Mouse (Mus musculus) 3T3-L1 (cell line): ENCODE measurements at regions not wholly inside any gene's neighbourhood (a gene's known extent, or its start where the extent isn't known, plus 50 kb on each side); places are given as distances from the start of the nearest gene placed in this dataset.
A peak's percentile ranks its signal among the peaks of the same experiment; 100 is the strongest.

Experiments
- DNase-seq: peaks from one replicate; pipeline ENCODE4 v3.0.0-alpha.2; 2015; ENCODE audit warnings: low read depth, low spot score

DNA sequence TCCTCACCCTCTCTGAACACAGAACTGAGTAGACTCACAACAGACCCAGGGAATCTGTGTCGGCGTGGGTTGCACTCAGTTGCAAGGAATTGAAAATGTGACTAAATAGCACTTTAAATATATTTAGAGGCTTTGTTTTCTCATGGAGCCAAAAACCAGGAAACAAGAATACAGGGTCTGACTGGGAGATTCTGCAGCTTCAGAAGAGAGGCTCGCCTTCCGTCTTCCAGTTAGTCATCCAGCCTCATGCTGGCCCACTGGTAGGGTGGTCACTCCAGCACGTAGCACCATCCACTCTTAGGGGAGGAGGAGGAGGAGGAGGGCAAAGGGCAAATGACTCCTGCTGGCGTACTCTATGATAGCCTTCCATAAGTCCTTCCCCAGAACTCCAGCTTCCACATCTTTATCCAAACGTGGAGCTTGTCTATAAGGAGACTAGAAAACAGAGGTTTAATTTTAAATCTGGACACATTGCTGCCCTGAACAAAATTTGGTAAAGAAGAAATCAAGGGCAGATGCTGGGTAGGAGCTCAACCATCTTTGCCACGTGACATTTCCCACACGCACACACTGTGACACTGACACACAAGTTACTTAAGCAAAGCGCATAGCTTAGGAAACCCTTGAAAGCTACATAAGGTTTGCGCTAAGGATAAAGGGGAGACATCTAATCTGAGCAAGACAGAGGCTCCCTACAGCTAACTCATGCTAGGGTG is 60.8 kb downstream of the Mis18a start:
- DNase-seq = no peak

DNA sequence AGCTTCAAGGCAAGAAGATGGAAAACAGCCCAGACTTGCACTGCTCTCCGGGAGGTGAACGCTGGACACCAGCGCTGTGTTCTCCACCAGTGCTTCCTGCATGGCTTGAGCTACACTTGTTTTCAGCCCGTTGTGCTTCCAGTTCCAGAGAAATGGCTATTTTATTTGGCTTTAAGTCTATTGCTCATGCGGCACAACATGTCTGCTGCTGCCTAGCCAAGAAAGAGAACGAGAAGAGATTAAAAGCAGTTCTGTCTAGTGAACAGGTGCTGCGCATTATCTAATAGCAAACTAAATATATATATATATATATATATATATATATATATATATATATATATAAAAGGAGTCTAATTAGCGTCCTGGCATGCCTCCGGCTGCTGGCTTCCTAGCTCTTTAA is 63.1 kb downstream of the Mis18a start:
- DNase-seq = no peak

DNA sequence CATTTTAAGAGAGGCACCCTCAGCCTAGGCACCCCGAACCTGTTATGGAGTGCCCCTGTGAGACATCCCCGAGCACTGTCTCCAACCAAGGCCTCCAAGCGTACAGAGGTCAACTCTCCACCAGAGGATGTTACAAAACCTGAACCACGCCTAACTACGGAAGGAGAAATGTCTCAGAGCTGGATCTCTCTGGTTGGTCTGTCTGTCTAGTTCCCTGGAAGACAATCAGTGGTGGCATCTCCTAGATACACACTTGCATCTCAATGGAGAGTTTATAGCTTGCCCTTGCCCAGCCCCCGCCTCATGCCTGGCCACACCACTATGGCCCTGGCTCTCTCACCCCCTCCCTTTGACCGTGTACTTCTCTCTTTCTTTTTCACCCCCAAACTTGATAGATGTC is 69.2 kb downstream of the Mis18a start:
- DNase-seq = no peak

- no peak for DNase-seq
Observed at GRCm38 (mm10) chr16:90657027-90657426, 70.2 kb downstream of the Mis18a start.

- no peak for DNase-seq
Observed at GRCm38 (mm10) chr16:90656571-90657011, 70.6 kb downstream of the Mis18a start.

- no peak for DNase-seq
Observed at GRCm38 (mm10) chr16:90654853-90655252, 72.4 kb downstream of the Mis18a start.

DNA sequence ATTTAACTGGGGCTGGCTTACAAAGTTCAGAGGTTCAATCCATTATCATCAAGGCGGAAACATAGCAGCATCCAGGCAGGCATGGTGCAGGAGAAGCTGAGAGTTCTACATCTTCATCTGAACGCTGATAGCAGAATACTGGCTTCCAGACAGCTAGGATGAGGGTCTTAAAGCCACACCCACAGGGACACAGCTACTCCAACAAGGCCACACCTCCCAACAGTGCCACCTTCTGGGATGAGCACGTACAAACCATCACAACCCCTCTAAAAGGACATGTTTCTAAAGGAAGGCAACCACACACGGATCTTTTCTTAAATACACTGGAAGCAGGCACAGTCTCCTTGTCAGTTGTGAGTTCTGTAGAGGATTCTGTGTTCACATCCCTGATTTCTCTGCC is 74.4 kb downstream of the Mis18a start:
- DNase-seq = no peak

DNA sequence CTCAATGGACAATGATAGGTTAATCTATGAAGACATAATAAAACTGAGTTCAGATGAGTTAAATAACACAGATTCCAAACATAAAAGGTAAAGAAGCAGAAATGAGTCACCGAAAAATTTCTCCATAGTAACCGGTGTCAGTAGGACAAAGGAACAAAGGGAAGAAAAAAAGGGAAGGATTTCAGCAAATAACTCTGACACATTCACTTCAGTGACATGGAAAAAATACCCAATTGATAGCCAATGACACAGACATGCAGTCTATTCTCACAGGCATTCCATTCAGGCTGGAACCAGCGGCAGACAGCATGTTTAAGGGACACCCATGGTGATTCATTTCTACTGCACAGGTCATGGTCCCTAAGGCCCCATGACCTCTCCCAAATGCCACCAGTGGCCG is 79.0 kb downstream of the Mis18a start:
- DNase-seq = no peak

DNA sequence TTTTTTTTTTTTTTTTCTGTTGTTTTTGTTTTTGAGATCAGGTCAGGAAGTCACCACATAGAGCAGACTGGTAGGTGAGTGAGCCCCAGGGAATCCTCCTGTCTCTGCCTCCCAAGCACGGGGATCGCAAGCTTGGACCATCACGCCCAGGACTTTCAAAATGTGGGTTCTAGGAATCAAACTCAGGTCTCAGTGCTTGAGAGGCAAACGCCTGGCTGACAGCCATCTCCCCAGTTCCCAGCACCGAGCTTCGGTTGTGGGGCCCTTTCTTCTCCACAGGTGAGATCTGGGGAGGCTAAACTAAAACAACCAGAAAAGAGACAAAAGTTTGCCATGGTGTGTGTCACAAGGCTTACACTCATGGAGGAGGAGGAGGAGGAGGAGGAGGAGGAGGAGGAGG is 84.5 kb downstream of the Mis18a start:
- no peak for DNase-seq

GRCm38 (mm10) chr16:90635216-90635615 is 92.0 kb downstream of the Mis18a start:
- no peak for DNase-seq

GRCm38 (mm10) chr16:90629976-90630375 is 97.2 kb downstream of the Mis18a start:
- no peak for DNase-seq

- DNase-seq = peak; percentile 23
Observed at GRCm38 (mm10) chr16:90629121-90629930, 97.9 kb downstream of the Mis18a start.

- DNase-seq = no peak
Observed at GRCm38 (mm10) chr16:90628605-90629120, 98.5 kb downstream of the Mis18a start.

DNA sequence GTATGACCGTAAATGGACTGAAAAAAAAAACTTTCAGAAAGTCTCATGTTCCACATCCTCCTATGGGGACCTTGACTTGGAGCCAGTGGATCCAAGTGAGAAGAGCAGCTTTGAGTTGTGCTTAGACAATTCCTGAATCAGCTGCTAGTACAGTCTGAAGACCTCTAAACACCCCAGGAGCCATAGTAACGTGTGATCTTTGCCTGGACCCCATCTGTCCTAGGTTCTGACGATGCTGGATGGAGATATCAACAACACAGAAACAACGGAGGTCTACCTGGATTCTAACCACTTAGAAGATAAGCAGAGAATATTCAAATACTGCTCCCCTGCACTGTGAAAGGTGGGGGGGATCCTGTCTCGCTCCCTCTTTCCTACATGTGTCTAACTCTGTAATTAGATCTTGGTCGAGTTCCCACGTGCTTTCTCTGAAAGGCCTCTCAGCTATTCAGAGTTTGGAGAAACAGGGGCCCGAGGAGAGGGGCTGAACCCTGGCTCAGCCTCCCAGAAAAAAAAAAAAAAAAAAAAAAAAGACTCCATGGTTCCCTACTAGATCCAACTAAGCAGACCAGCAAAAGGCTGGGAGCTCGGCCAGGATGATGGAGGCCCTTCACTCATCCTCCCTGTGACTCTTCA is 101.1 kb downstream of the Mis18a start:
- DNase-seq = no peak

DNA sequence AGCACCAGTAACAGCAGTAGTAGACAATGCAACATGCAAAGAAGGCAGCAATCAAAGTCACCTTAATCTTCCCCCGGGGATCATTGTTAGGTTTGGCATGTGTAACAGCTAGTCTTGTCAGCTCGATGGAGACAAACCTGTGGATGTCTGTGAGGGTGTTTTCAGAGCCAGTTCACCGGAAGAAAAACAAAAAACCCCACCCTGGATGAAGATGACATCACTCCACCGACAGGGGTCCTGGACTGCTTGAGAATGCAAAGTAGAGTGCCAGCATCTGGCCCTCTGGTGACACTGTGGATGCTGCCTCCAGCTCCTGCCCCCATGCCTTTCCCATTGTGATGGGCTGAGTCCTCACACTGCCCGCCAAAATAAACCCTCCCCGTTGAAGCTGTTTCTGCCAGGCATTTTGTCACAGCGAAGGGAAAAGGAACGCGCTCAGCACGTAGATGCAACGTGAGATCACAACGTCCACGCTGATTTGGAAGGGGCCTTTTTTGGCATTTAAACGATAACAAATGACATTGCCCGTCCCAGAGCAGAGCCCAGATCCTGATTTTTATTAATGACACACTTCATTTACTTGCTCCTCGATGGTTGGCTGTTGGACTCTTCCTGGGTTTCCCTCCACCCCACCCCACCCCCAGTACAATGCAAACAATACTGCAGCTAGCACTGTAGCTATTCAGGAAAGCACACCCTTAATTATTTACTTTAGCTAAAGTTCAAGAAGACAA is 101.7 kb downstream of the Mis18a start:
- no peak for DNase-seq

- DNase-seq = no peak
Observed at GRCm38 (mm10) chr16:90624039-90624625, 103.1 kb downstream of the Mis18a start.

DNA sequence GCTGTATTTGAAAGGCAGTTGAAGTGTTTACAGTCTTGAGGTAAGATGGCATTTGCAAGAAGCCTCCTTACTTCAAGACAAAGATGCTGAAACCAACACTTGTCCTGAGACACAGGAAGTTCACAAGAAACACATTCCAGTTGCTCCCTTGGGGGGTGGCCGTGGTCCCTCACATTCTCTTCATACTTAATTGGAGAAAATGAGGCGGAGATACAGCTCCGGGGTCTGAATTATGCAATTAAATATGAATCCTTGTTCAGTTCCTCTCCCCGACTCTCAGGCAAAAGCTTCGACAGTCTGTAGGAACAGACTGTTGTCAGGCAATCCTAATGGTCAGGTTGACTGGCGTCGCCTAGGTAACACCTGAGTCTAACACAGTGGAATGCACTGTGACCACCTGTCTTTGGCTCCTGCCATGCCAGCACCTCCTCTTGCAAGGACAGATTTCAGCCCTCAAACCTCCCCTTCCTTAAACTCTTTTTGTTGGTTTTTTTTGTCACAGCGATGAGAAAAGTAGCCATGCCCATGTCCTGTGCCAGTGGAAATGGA is 104.5 kb downstream of the Mis18a start:
- peak; percentile 6 for DNase-seq

GRCm38 (mm10) chr16:90621761-90622411 is 105.3 kb downstream of the Mis18a start:
- DNase-seq = peak; percentile 38

DNA sequence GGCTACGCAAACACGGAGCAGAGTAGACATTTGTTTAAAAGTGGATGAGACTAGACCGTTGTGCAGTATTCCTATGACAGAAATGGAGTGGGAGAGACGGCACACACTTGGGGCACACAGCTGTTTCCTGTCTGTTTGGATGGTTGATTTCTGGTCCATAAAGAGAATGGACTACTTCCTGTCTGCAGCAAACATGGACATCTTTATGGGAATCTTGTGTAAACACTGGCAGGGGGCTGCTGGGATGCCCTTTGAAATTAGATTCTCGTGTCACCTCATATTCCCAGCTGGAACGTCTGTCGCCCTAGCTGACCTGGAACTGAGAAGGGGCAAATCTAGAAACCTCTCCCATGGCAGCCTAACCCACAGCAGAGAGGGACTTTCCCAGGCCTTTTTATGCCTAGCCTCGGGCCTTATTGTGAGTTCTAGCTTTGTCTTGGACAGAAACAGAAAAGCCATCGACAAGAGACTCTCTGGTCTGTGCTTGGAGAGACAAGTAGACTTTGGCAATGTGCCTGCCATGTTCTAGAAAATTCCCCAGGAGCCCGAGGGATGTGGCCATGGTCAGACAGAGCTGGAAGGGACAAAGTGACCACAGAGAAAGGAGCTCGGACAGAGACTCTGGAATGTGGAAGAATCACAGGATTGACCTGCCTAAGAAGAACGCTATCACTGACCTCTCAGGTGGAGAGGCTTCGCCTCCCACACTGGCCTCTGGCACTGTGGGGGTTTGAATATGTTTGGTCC is 107.5 kb downstream of the Mis18a start:
- DNase-seq = no peak

GRCm38 (mm10) chr16:90615791-90616190 is 111.4 kb downstream of the Mis18a start:
- DNase-seq = no peak
